Mouse (Mus musculus): ENCODE data around the gene Smim1.

DNA sequence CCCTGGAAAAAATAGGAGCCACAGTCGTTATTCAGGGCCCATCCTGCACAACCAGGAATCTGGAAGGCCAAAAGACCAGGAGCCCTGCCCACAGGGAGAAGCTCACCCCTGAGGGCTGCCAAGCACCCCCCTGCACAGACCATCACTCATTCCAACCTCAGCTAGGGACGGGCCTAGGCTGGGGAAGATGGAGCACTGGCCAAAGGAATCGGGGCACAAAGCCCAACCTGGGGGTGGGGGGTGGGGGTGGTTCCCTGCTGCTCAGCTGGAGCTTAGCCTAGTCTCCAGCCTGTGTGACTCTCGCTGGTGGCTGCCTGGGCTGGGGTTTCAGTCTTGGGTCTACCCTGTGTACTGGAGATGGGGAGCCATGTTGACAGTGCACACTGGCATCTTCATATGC, 3.2 kb downstream of the Smim1 start:
- no peak for TF ChIP-seq POLR2A (IDR thresholded peaks at IDR 0.05; ENCODE audit: control insufficient read depth, low read depth, low read length)
- TF ChIP-seq CTCF (IDR thresholded peaks at IDR 0.05; ENCODE audit: control insufficient read depth, insufficient read depth, insufficient replicate concordance, low read depth, low read length): no peak

Data from testis, adult 2 months (tissue).